Mouse (Mus musculus): ENCODE data around the gene Slc22a14. TPM values are rescaled to one million over a fixed set of nuclear protein-coding genes. Genes with fewer than 3 reads are reported as not detected.

The Slc22a14 gene
- polyA plus RNA-seq, 1 experiment from 2014 or later = not detected

DNA sequence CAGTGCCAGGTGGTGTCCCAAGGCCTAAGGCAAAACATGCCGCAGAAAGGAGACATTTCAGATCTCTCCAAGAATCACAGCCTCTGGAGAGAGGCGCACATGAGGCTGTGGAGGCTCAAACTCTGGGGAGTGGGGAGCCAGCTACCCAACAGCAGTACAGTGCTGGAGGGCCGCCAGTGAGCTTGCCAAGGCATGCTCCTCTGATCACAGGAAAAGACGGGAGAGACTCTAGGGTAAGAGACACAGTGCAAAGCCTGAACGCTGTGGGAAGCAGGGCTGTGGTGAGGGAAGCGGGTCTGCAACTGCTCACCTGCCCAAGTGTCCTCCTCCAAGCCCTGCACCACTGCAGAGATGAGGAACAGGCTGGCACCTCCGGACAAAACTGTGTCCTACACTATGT is 209.5 kb downstream of the Slc22a14 start:
- H3K27ac ChIP-seq (replicated peaks) = no peak overlapping the region
- H3K27me3 ChIP-seq (ENCODE audit: low read depth, poor library complexity, severe bottlenecking) = peaks cover 34% of the 10 kb centered on the region
- no peaks in the 10 kb centered on the region for H3K9me3 ChIP-seq (replicated peaks)
- H3K36me3 ChIP-seq = no peaks in the 10 kb centered on the region
- DNase-seq (ENCODE audit: low spot score) = no peak
- 54% methylated on average over 7 of the region's 7 CpGs for WGBS
- peak overlapping the region; percentile 64; the same call in 1 of the 2 replicates for H3K4me3 ChIP-seq
- H3K4me1 ChIP-seq = peaks cover 11% of the 10 kb centered on the region

- no peaks in the 10 kb centered on the region for H3K36me3 ChIP-seq
- DNase-seq (ENCODE audit: low spot score) = no peak
- 84% methylated on average over 8 of the region's 8 CpGs for WGBS
- no peak overlapping the region for H3K27ac ChIP-seq (replicated peaks)
- H3K4me1 ChIP-seq = peaks cover 11% of the 10 kb centered on the region
- no peak overlapping the region for H3K4me3 ChIP-seq
- H3K9me3 ChIP-seq (replicated peaks) = no peaks in the 10 kb centered on the region
- H3K27me3 ChIP-seq (ENCODE audit: low read depth, poor library complexity, severe bottlenecking) = peaks cover 34% of the 10 kb centered on the region
Measured at GRCm38 (mm10) chr9:119155416-119155815, 209.9 kb downstream of the Slc22a14 start.

GRCm38 (mm10) chr9:119151751-119152150 is 213.6 kb downstream of the Slc22a14 start:
- Histone ChIP-seq H3K27ac (replicated peaks) (no peak overlapping the region), H3K9me3 (replicated peaks) (no peaks in the 10 kb centered on the region), H3K27me3 (ENCODE audit: low read depth, poor library complexity, severe bottlenecking) (peaks cover 19% of the 10 kb centered on the region), H3K4me3 (no peak overlapping the region), H3K36me3 (no peaks in the 10 kb centered on the region), H3K4me1 (peaks cover 9% of the 10 kb centered on the region)
- no peak for DNase-seq (ENCODE audit: low spot score)
- WGBS = 52% methylated on average over 2 of the region's 2 CpGs

DNA sequence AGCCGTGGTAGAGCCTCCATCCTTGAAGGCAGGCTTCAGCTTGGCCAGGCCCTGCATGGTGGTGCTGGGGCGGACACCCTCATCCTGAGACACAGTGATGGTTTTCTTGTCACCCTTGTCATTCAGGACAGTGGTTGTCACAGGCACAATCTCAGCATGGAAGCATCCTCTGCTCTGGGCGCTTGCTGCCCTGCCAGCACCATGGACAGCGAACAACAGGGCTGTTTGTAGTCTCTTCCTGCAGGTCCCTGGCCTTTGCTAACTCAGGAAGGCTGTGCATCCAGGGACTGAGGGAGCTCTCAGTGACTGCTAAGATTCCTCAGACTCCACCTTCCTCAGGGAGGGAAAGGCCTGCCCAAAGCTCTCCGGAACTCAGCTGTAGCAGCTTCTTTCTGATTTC is 215.8 kb downstream of the Slc22a14 start:
- peaks cover 9% of the 10 kb centered on the region for H3K4me1 ChIP-seq
- H3K9me3 ChIP-seq (replicated peaks) = no peaks in the 10 kb centered on the region
- 0 out of 2 replicates have a peak, but pooled peaks cover under 1% of the 10 kb centered on the region for H3K27me3 ChIP-seq (ENCODE audit: low read depth, poor library complexity, severe bottlenecking)
- 29% methylated on average over 5 of the region's 5 CpGs for WGBS
- H3K27ac ChIP-seq (replicated peaks) = no peak overlapping the region
- no peaks in the 10 kb centered on the region for H3K36me3 ChIP-seq
- no peak overlapping the region for H3K4me3 ChIP-seq
- peak; percentile 66 for DNase-seq (ENCODE audit: low spot score)

DNA sequence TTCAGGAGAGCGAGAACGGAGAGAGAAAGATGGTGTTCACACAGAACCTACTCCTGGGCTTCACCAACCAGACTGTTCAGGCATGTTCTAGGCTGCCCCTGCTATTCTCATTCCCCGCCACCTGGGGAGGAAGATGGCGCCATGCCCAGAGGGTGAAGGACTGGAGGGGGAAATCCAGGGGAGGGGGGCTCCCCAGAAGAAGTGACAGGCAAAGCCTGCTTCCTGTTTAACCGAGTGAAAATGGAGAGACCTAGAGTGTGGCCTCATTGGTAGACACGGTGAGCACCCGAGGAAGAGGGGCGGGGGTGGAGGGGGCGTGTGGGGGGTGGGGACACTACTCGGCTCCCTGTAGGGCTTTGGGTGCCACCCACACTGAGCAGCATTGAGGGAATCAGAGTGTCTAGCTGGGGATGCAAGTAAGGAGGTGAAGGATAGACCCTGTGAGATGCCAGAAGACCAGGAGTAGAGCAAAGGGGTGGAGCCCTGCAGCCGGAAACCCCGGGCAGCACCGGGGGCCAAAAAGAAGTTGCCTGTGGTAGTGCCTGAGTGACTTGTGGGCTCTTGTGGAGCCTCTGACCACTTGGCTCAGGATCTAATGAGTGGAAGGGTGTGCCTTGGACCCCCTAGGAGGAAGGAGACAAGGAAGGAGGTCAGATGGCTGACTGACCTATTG is 219.1 kb downstream of the Slc22a14 start:
- DNase-seq (ENCODE audit: low spot score) = no peak
- no peaks in the 10 kb centered on the region for H3K27me3 ChIP-seq (ENCODE audit: low read depth, poor library complexity, severe bottlenecking)

GRCm38 (mm10) chr9:119145638-119146037 is 219.7 kb downstream of the Slc22a14 start:
- Histone ChIP-seq H3K27me3 (ENCODE audit: low read depth, poor library complexity, severe bottlenecking) (no peaks in the 10 kb centered on the region), H3K4me1 (peaks cover 9% of the 10 kb centered on the region), H3K9me3 (replicated peaks) (no peaks in the 10 kb centered on the region), H3K27ac (replicated peaks) (no peak overlapping the region), H3K36me3 (no peaks in the 10 kb centered on the region), H3K4me3 (no peak overlapping the region)
- WGBS = 66% methylated on average over 6 of the region's 6 CpGs
- no peak for DNase-seq (ENCODE audit: low spot score)

More for the DNA sequence above, 219.1 kb downstream of the Slc22a14 start:
- 79% methylated on average over 13 of the region's 13 CpGs for WGBS
- no peaks in the 10 kb centered on the region for H3K36me3 ChIP-seq
- H3K4me1 ChIP-seq = peaks cover 9% of the 10 kb centered on the region
- no peak overlapping the region for H3K27ac ChIP-seq (replicated peaks)
- no peak overlapping the region for H3K4me3 ChIP-seq
- H3K9me3 ChIP-seq (replicated peaks) = no peaks in the 10 kb centered on the region

DNA sequence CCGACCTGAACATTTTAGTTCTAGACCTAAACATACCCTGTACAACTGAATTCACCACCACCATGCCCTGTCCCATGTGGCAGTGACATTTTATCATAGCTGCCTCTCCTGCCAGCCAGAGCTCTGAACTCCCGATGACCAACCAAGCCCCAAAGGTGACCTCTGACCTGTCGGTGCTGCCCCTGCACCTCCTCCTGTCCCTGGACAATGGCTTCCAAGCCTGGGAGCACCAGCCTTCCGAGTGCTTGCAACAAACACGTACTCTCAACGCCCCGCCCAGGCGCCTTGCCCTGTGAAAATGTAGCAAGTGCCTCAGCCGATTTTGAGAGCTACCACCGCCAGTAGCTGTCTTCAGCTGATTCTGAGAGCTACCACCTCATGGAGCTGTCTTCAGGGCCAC is 220.2 kb downstream of the Slc22a14 start:
- peaks cover 9% of the 10 kb centered on the region for H3K4me1 ChIP-seq
- no peak overlapping the region for H3K27ac ChIP-seq (replicated peaks)
- WGBS = 57% methylated on average over 10 of the region's 10 CpGs
- no peaks in the 10 kb centered on the region for H3K27me3 ChIP-seq (ENCODE audit: low read depth, poor library complexity, severe bottlenecking)
- no peak overlapping the region for H3K4me3 ChIP-seq
- no peaks in the 10 kb centered on the region for H3K9me3 ChIP-seq (replicated peaks)
- H3K36me3 ChIP-seq = no peaks in the 10 kb centered on the region
- DNase-seq (ENCODE audit: low spot score) = no peak

DNA sequence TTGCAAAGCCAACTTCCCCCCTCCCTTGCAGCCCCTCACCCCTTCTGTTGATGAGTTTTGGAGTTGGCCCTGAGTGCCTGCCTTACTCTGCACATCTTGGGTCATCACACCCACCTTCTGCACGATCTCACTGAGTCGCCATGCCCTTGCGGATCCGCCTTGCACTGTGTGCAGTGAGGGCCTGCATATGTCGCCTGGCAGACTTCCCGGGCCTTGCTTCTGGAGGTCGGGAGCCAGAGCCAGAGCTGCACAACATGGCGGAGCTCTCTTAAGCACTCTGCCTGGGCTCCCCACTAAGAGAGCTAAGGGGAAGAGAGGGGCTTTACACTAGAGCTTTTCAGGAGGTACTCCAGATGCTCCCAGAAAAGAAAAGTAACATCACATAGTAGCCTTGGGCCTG is 220.7 kb downstream of the Slc22a14 start:
- Histone ChIP-seq H3K36me3 (no peaks in the 10 kb centered on the region), H3K9me3 (replicated peaks) (no peaks in the 10 kb centered on the region)
- DNase-seq (ENCODE audit: low spot score) = no peak

GRCm38 (mm10) chr9:119143372-119143771 is 222.0 kb downstream of the Slc22a14 start:
- DNase-seq (ENCODE audit: low spot score) = no peak
- H3K36me3 ChIP-seq = no peaks in the 10 kb centered on the region

More for the DNA sequence above, 220.7 kb downstream of the Slc22a14 start:
- WGBS = 85% methylated on average over 8 of the region's 8 CpGs
- no peaks in the 10 kb centered on the region for H3K27me3 ChIP-seq (ENCODE audit: low read depth, poor library complexity, severe bottlenecking)
- H3K4me1 ChIP-seq = peaks cover 9% of the 10 kb centered on the region
- no peak overlapping the region for H3K27ac ChIP-seq (replicated peaks)
- H3K4me3 ChIP-seq = no peak overlapping the region

GRCm38 (mm10) chr9:119142066-119142465 is 223.3 kb downstream of the Slc22a14 start:
- Histone ChIP-seq H3K4me1 (peaks cover 9% of the 10 kb centered on the region), H3K27me3 (ENCODE audit: low read depth, poor library complexity, severe bottlenecking) (no peaks in the 10 kb centered on the region), H3K36me3 (no peaks in the 10 kb centered on the region), H3K9me3 (replicated peaks) (no peaks in the 10 kb centered on the region), H3K27ac (replicated peaks) (no peak overlapping the region), H3K4me3 (no peak overlapping the region)
- no peak for DNase-seq (ENCODE audit: low spot score)
- 86% methylated on average over 5 of the region's 5 CpGs for WGBS

More at GRCm38 (mm10) chr9:119143372-119143771, 222.0 kb downstream of the Slc22a14 start:
- no peak overlapping the region for H3K4me3 ChIP-seq
- no peaks in the 10 kb centered on the region for H3K27me3 ChIP-seq (ENCODE audit: low read depth, poor library complexity, severe bottlenecking)
- 78% methylated on average over 9 of the region's 9 CpGs for WGBS
- H3K27ac ChIP-seq (replicated peaks) = no peak overlapping the region
- peaks cover 9% of the 10 kb centered on the region for H3K4me1 ChIP-seq
- no peaks in the 10 kb centered on the region for H3K9me3 ChIP-seq (replicated peaks)

GRCm38 (mm10) chr9:119138836-119139235 is 226.5 kb downstream of the Slc22a14 start:
- Histone ChIP-seq H3K27me3 (ENCODE audit: low read depth, poor library complexity, severe bottlenecking) (no peaks in the 10 kb centered on the region), H3K27ac (replicated peaks) (no peak overlapping the region), H3K36me3 (no peaks in the 10 kb centered on the region), H3K9me3 (replicated peaks) (no peaks in the 10 kb centered on the region), H3K4me1 (no peaks in the 10 kb centered on the region), H3K4me3 (no peak overlapping the region)
- WGBS = 80% methylated on average over 2 of the region's 2 CpGs
- no peak for DNase-seq (ENCODE audit: low spot score)

GRCm38 (mm10) chr9:119130692-119131091 is 234.7 kb downstream of the Slc22a14 start:
- WGBS = 70% methylated on average over 5 of the region's 5 CpGs
- Histone ChIP-seq H3K4me3 (no peak overlapping the region), H3K4me1 (peaks cover 14% of the 10 kb centered on the region), H3K27ac (replicated peaks) (no peak overlapping the region), H3K27me3 (ENCODE audit: low read depth, poor library complexity, severe bottlenecking) (no peaks in the 10 kb centered on the region), H3K9me3 (replicated peaks) (no peaks in the 10 kb centered on the region), H3K36me3 (no peaks in the 10 kb centered on the region)
- DNase-seq (ENCODE audit: low spot score) = no peak

DNA sequence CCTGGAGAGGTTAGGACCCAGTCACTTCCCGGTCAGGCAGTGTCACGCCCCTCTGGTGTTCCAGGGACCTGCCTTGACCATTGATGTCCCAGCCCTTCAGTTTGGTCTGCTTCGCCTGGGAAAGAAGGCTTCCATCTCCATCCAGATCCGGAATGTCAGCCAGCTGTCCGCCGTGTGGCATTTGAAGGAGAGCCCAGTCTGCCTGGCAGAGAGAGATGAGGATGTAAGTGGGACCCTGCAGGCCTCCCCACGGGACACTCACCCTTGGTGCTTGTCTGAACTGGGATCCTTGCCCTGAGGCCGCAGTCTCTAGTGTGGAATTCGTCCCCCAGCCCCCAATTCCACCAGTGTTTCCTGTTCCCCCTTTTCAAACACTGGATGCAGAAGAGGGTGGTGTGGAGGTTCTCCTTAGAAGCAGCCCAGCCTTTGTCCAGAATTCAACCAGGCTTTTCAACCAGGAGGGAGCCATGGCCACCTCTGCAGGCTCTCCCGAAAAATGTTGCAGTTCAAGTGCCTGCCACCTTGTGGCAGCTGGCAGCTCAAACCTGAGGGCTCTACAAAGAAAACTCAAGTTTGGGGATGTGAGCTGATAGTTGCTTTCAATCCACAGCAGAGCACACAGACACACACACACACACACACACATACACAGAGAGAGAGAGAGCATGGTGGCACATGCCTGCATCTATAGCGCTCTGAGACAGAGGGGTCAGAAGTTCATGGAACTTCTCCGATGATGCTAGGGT is 236.7 kb downstream of the Slc22a14 start:
- no peak for DNase-seq (ENCODE audit: low spot score)
- peaks cover 19% of the 10 kb centered on the region for H3K4me1 ChIP-seq
- H3K36me3 ChIP-seq = no peaks in the 10 kb centered on the region
- no peaks in the 10 kb centered on the region for H3K27me3 ChIP-seq (ENCODE audit: low read depth, poor library complexity, severe bottlenecking)
- H3K9me3 ChIP-seq (replicated peaks) = no peaks in the 10 kb centered on the region
- H3K4me3 ChIP-seq = no peak overlapping the region
- H3K27ac ChIP-seq (replicated peaks) = no peak overlapping the region
- WGBS = 83% methylated on average over 12 of the region's 12 CpGs
